Mouse (Mus musculus): ENCODE measurements around the gene Fam173a. TPM values are rescaled to one million over a fixed set of nuclear protein-coding genes. Genes with fewer than 3 reads are reported as not detected.
A peak's percentile ranks its signal among the peaks of the same experiment; 100 is the strongest.

Fam173a gene
- polyA plus RNA-seq, 1 experiment from 2014 or later, result 66.1 TPM

DNA sequence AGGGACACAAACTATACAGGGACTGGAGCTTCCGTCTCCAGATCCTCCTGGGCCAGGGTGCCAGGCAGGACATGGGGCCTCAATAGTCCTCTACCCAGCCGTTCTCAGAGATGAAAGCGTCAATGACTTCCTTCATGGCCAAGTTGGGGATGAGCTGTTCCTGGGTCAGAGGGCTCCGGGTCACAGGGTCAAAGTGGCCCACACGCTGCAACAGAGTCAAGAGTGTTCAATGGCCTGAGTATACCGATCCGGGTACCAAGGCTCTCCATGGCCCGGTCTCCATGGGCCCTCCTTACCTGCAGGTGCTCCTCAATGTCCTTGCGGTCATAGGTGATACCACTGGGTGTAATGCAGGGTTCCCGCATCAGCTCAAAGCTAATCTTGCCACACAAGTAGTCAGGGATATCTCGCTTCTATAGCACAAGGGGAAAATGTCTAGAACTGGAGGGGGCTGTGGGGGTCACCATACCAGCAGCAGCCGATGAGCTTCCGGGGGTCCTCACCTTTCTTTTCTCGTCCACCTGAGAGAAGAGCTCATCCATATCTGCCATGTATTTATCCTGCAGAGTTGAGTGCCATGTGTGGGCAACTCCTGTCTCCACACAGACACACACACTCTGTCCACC lies 38.2 kb upstream of the Fam173a start:
- Histone ChIP-seq H3K9me3 (ENCODE audit: control insufficient read depth, low read length) (no peaks in the 10 kb centered on the region), H3K9ac (ENCODE audit: low read depth, low read length) (peak overlapping the region; percentile 90; the same call in 1 of the 2 replicates), H3K27ac (replicated peaks; ENCODE audit: low read depth, low read length) (no peak overlapping the region), H3K4me1 (ENCODE audit: control insufficient read depth, insufficient read depth, low read length) (peaks cover 38% of the 10 kb centered on the region), H3K4me2 (ENCODE audit: low read depth, low read length) (peak overlapping the region; percentile 86; the same call in 1 of the 2 replicates), H3K36me3 (ENCODE audit: control insufficient read depth, insufficient read depth, low read length) (peaks cover 41% of the 10 kb centered on the region), H3K27me3 (replicated peaks; ENCODE audit: control insufficient read depth, insufficient read depth, low read length) (no peaks in the 10 kb centered on the region), H3K4me3 (ENCODE audit: low read depth, low read length) (peak overlapping the region; percentile 87)
- no peak for DNase-seq (ENCODE audit: low spot score)
- WGBS, result 84% methylated on average over 13 of the region's 14 CpGs
- no peak for ATAC-seq (ENCODE audit: low read depth)

DNA sequence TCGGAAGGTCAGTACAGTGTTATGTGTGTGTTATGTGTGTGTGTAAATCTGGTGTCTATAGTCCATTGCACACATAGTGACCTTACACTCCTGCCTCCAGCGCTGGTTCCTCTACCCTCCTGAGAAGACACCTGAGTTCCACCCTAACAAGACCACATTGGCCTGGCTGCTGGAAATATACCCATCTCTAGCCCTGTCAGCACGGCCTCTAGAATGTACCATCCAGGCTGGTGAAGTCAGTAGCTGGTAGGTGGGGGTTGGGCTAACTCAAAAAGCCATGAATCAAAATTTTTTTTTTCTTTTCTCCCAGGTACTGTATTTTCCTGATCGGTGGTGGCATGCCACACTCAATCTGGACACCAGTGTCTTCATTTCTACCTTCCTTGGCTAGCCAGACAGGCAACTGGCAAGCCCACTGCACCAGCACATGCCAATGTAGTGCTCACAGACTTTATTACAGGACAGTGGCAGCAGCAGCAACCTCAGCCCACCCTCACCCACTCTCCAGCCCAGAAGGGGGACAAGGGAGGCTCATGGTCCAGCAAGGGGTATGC lies 37.6 kb upstream of the Fam173a start:
- Histone ChIP-seq H3K9ac (ENCODE audit: low read depth, low read length) (peak overlapping the region; percentile 76; the same call in 1 of the 2 replicates), H3K27ac (replicated peaks; ENCODE audit: low read depth, low read length) (no peak overlapping the region), H3K4me1 (ENCODE audit: control insufficient read depth, insufficient read depth, low read length) (peaks cover 38% of the 10 kb centered on the region), H3K9me3 (ENCODE audit: control insufficient read depth, low read length) (no peaks in the 10 kb centered on the region), H3K36me3 (ENCODE audit: control insufficient read depth, insufficient read depth, low read length) (peaks cover 45% of the 10 kb centered on the region), H3K4me3 (ENCODE audit: low read depth, low read length) (peak overlapping the region; percentile 52; the same call in 1 of the 2 replicates), H3K27me3 (replicated peaks; ENCODE audit: control insufficient read depth, insufficient read depth, low read length) (no peaks in the 10 kb centered on the region), H3K4me2 (ENCODE audit: low read depth, low read length) (peak overlapping the region; percentile 76; the same call in 1 of the 2 replicates)
- no peak for ATAC-seq (ENCODE audit: low read depth)
- 82% methylated on average over 4 of the region's 4 CpGs for WGBS
- DNase-seq (ENCODE audit: low spot score), result no peak

DNA sequence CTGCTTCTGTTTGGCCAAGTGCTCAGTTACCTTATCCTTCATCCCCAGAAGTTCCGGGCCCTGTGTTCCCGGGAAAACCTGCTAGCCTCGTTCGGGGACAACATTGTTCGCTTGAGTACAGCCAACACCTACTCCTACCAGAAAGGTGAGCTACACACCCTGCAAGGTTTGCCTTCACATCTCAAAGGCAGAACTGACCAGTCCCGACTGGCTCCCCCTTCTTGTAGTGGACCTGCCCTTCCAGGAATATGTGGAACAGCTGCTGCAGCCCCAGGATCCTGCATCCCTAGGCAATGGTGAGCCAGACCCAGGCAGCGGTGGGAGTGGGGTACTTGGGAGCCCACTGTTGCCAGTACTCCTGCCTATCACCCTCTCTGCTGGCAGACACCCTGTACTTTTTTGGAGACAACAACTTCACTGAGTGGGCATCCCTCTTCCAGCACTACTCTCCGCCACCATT lies 36.9 kb upstream of the Fam173a start:
- Histone ChIP-seq H3K27ac (replicated peaks; ENCODE audit: low read depth, low read length) (peak overlapping the region; percentile 90), H3K4me1 (ENCODE audit: control insufficient read depth, insufficient read depth, low read length) (peaks cover 36% of the 10 kb centered on the region), H3K4me3 (ENCODE audit: low read depth, low read length) (peak overlapping the region; percentile 52), H3K9ac (ENCODE audit: low read depth, low read length) (peak overlapping the region; percentile 76), H3K9me3 (ENCODE audit: control insufficient read depth, low read length) (no peaks in the 10 kb centered on the region), H3K36me3 (ENCODE audit: control insufficient read depth, insufficient read depth, low read length) (peaks cover 45% of the 10 kb centered on the region), H3K27me3 (replicated peaks; ENCODE audit: control insufficient read depth, insufficient read depth, low read length) (no peaks in the 10 kb centered on the region), H3K4me2 (ENCODE audit: low read depth, low read length) (peak overlapping the region; percentile 76)
- no peak for ATAC-seq (ENCODE audit: low read depth)
- 31% methylated on average over 8 of the region's 8 CpGs for WGBS
- DNase-seq (ENCODE audit: low spot score), result no peak

DNA sequence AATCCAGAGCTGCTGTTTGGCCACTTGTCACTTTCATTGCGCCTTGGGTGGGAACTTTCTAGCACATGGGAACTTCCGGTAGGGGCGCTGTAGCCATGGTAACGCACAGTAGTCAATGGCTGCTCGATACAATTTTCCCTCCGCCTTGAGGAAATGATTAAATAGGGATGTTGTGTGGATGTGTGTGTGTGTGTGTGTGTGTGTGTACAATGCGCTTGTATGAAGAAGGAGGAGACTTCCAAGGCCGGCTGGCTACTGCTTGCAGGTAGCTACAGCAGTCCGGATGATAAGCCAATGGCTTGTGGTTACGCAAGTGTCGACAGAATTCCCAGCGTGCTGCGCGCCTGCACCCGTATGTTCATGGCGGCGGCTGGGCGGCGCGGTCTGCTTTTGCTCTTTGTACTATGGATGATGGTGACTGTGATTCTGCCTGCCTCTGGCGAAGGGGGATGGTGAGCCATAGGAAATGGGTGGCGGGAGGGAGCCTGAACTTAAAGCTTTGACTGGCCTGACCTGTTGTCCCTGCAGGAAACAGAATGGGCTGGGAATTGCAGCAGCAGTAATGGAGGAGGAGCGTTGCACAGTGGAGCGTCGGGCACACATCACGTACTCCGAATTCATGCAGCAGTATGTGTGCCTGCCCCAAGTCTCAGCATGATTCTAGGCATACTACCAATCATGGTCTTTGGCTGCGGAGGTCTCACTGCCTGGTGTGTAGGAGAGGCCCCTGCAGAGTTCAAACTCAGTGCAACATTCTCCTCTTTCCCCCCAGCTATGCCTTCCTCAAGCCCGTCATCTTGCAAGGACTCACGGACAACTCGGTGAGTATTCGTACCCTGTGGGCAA lies 36.2 kb upstream of the Fam173a start, which contains the start of gene Jmjd8:
Jmjd8 (plus strand) TSS at position 156 of the 846 bp plus-strand sequence.
- Histone ChIP-seq H3K9ac (ENCODE audit: low read depth, low read length) (peak within 1 kb of the TSS; percentile 76), H3K9me3 (ENCODE audit: control insufficient read depth, low read length) (no peaks in the 10 kb centered on the region), H3K4me2 (ENCODE audit: low read depth, low read length) (peak within 1 kb of the TSS; percentile 76), H3K4me1 (ENCODE audit: control insufficient read depth, insufficient read depth, low read length) (peaks cover 36% of the 10 kb centered on the region), H3K4me3 (ENCODE audit: low read depth, low read length) (peak within 1 kb of the TSS; percentile 52), H3K36me3 (ENCODE audit: control insufficient read depth, insufficient read depth, low read length) (peaks cover 45% of the 10 kb centered on the region), H3K27ac (replicated peaks; ENCODE audit: low read depth, low read length) (peak within 1 kb of the TSS; percentile 90), H3K27me3 (replicated peaks; ENCODE audit: control insufficient read depth, insufficient read depth, low read length) (no peaks in the 10 kb centered on the region)
- peak; percentile 62 for ATAC-seq (ENCODE audit: low read depth)
- DNase-seq (ENCODE audit: low spot score), result peak; percentile 94
- 2% methylated on average over 32 of the region's 32 CpGs for WGBS

DNA sequence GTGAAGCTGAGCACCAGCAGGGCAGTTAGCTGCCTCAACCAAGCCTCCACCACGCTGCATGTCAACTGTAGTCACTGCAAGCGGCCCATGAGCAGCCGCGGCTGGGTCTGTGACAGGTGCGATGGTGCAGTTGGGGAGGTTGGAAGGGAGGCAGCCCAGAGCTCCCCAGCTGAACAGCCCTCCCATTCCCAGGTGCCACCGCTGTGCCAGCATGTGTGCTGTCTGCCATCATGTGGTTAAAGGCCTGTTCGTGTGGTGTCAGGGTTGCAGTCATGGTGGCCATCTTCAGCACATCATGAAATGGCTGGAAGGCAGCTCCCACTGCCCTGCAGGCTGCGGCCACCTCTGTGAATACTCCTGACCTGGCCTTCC lies 35.5 kb upstream of the Fam173a start:
- H3K9me3 ChIP-seq (ENCODE audit: control insufficient read depth, low read length), result no peaks in the 10 kb centered on the region
- WGBS, result 81% methylated on average over 8 of the region's 8 CpGs

DNA sequence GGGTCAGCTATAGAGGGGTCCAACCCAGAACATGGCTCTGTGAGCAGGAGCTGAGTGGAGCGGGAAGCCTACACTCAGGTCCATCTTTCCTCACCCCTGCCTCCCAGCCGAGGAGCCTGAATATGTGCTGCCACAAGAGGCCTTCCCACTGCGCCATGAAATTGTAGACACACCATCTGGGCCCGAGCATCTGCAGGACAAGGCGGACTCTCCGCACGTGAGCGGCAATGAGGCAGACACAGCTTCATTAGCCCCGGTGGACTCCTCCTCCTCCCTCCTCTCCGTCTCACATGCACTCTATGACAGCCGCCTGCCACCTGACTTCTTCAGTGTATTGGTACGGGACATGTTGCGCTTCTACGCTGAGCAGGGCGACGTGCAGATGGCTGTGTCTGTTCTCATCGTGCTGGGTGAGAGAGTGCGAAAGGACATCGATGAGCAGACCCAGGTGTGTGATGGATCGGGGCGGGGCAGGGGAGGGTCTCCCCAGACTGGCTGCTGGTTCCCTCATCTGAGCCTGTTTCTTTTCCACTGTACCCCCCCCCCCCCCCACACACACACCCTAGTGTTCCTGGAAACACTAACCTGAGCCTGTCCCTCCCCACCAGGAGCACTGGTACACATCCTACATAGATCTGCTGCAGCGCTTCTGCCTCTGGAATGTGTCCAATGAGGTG lies 35.0 kb upstream of the Fam173a start:
- H3K9ac ChIP-seq (ENCODE audit: low read depth, low read length), result no peak overlapping the region
- ATAC-seq (ENCODE audit: low read depth) (no peak), DNase-seq (ENCODE audit: low spot score) (no peak)
- peaks cover 35% of the 10 kb centered on the region for H3K4me1 ChIP-seq (ENCODE audit: control insufficient read depth, insufficient read depth, low read length)
- no peak overlapping the region for H3K4me2 ChIP-seq (ENCODE audit: low read depth, low read length)
- no peak overlapping the region for H3K27ac ChIP-seq (replicated peaks; ENCODE audit: low read depth, low read length)
- H3K36me3 ChIP-seq (ENCODE audit: control insufficient read depth, insufficient read depth, low read length), result peaks cover 45% of the 10 kb centered on the region
- H3K9me3 ChIP-seq (ENCODE audit: control insufficient read depth, low read length), result no peaks in the 10 kb centered on the region
- WGBS, result 93% methylated on average over 19 of the region's 22 CpGs
- no peaks in the 10 kb centered on the region for H3K27me3 ChIP-seq (replicated peaks; ENCODE audit: control insufficient read depth, insufficient read depth, low read length)
- H3K4me3 ChIP-seq (ENCODE audit: low read depth, low read length), result no peak overlapping the region

More for the DNA sequence above, 35.5 kb upstream of the Fam173a start:
- peaks cover 45% of the 10 kb centered on the region for H3K36me3 ChIP-seq (ENCODE audit: control insufficient read depth, insufficient read depth, low read length)
- H3K4me2 ChIP-seq (ENCODE audit: low read depth, low read length), result peak overlapping the region; percentile 76
- H3K4me3 ChIP-seq (ENCODE audit: low read depth, low read length), result peak overlapping the region; percentile 52
- no peak overlapping the region; the same call in 1 of the 2 replicates for H3K27ac ChIP-seq (replicated peaks; ENCODE audit: low read depth, low read length)
- H3K4me1 ChIP-seq (ENCODE audit: control insufficient read depth, insufficient read depth, low read length), result peaks cover 35% of the 10 kb centered on the region
- DNase-seq (ENCODE audit: low spot score) (no peak), ATAC-seq (ENCODE audit: low read depth) (no peak)
- peak overlapping the region; percentile 76; the same call in 1 of the 2 replicates for H3K9ac ChIP-seq (ENCODE audit: low read depth, low read length)
- no peaks in the 10 kb centered on the region for H3K27me3 ChIP-seq (replicated peaks; ENCODE audit: control insufficient read depth, insufficient read depth, low read length)

DNA sequence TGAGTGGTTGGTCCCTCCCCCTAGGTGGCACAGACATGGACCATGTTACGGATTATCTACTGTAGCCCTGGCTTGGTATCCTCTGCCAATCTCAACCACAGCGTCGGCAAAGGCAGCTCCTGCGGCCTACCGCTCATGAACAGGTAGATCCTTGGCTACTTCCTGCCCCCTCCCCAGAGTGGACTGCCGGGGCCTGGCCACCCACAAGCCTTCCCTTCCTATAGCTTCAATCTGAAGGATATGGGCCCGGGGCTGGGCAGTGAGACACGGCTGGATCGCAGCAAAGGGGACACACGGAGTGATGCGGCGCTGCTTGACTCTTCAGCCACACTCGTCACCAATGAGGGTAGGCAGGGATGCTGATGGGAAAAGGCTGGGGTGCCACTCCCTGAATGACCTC lies 34.3 kb upstream of the Fam173a start:
- Histone ChIP-seq H3K9me3 (ENCODE audit: control insufficient read depth, low read length) (no peaks in the 10 kb centered on the region), H3K27me3 (replicated peaks; ENCODE audit: control insufficient read depth, insufficient read depth, low read length) (no peaks in the 10 kb centered on the region), H3K9ac (ENCODE audit: low read depth, low read length) (no peak overlapping the region), H3K4me2 (ENCODE audit: low read depth, low read length) (no peak overlapping the region), H3K4me1 (ENCODE audit: control insufficient read depth, insufficient read depth, low read length) (peaks cover 34% of the 10 kb centered on the region), H3K4me3 (ENCODE audit: low read depth, low read length) (no peak overlapping the region), H3K36me3 (ENCODE audit: control insufficient read depth, insufficient read depth, low read length) (peaks cover 45% of the 10 kb centered on the region), H3K27ac (replicated peaks; ENCODE audit: low read depth, low read length) (no peak overlapping the region)
- DNase-seq (ENCODE audit: low spot score), result no peak
- 97% methylated on average over 13 of the region's 13 CpGs for WGBS
- ATAC-seq (ENCODE audit: low read depth), result no peak

DNA sequence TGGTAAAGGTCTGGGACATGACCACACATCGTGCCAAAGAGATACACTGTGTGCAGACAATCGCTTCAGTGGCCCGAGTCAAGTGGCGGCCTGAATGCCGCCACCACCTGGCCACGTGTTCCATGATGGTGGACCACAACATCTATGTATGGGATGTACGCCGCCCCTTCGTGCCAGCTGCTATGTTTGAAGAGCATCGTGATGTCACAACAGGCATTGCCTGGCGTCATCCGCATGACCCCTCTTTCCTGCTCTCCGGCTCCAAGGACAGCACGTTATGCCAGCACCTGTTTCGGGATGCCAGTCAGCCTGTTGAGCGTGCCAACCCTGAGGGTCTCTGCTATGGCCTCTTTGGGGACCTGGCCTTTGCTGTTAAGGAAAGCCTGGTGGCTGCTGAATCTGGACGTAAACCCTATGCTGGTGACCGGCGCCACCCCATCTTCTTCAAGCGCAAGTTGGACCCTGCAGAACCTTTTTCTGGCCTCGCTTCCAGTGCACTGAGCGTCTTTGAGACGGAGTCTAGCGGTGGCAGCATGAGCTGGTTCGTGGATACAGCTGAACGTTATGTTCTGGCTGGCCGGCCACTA lies 33.4 kb upstream of the Fam173a start:
- Histone ChIP-seq H3K4me3 (ENCODE audit: low read depth, low read length) (no peak overlapping the region), H3K9me3 (ENCODE audit: control insufficient read depth, low read length) (no peaks in the 10 kb centered on the region), H3K4me1 (ENCODE audit: control insufficient read depth, insufficient read depth, low read length) (peaks cover 25% of the 10 kb centered on the region), H3K9ac (ENCODE audit: low read depth, low read length) (no peak overlapping the region), H3K27me3 (replicated peaks; ENCODE audit: control insufficient read depth, insufficient read depth, low read length) (peaks cover 2% of the 10 kb centered on the region; the same call in 1 of the 2 replicates), H3K4me2 (ENCODE audit: low read depth, low read length) (no peak overlapping the region), H3K27ac (replicated peaks; ENCODE audit: low read depth, low read length) (no peak overlapping the region), H3K36me3 (ENCODE audit: control insufficient read depth, insufficient read depth, low read length) (peaks cover 38% of the 10 kb centered on the region)
- DNase-seq (ENCODE audit: low spot score), result no peak
- WGBS, result 94% methylated on average over 27 of the region's 27 CpGs
- ATAC-seq (ENCODE audit: low read depth), result no peak
